In the genomic region with DNA sequence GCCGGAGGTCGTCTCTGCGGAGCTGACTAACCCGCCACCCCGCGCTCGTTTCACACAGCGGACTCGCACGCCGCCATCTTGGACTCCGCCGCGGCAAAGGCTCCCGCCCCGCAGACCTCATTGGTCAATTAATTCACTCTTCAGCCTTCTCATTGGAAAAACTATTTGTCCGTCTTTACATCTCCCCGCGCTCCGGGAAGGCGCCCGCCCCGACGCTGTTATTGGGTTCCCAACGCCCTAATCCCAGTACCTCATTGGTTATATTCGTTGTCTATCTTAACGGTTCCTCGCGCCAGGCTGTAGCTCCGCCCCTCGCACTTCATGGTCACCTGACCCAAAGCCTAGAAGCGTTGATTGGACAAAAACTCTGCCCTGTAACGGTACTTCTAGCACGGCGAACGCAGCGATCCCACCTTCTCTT, we compare ENCODE assay signal across 8 mouse cellular contexts. TPM values are rescaled to one million over a fixed set of nuclear protein-coding genes. Genes with fewer than 3 reads are reported as not detected.
DNase-seq lines count a peak whose midpoint lies in the region; ATAC-seq and TF ChIP-seq lines count a peak whose summit lies in the region.

No protein-coding gene starts in this region.

- DNase-seq in cerebellum, adult 11-12 months, result peak; percentile 99
- peak; percentile 100 for DNase-seq in forebrain, embryonic 14.5 days (ENCODE audit: low spot score)
- peak; percentile 97 to 98 for DNase-seq in heart, postnatal 10 days
- peak; percentile 98 for DNase-seq in large intestine, adult 2 months (ENCODE audit: low read depth, low spot score)
- DNase-seq in liver, postnatal 0 days, result peak; percentile 95
- DNase-seq in testis, postnatal 14 days (ENCODE audit: low spot score), result peak; percentile 98

- H3K4me3 ChIP-seq in ES-Bruce4 (ENCODE audit: low read depth, low read length), result peak overlapping the region; percentile 97
- peak overlapping the region; percentile 96 for H3K4me3 ChIP-seq in forebrain, embryonic 14.5 days (ENCODE audit: low read depth, low read length)
- peak overlapping the region; percentile 90 for H3K4me3 ChIP-seq in liver, postnatal 0 days (ENCODE audit: low read depth, low read length)
- H3K4me3 ChIP-seq in neural tube, embryonic 14.5 days (ENCODE audit: low read depth, low read length), result peak overlapping the region; percentile 90

- peak overlapping the region; percentile 63 for H3K27ac ChIP-seq in ES-Bruce4 (ENCODE audit: insufficient read depth, low read length)
- H3K27ac ChIP-seq in forebrain, embryonic 14.5 days (ENCODE audit: low read depth, low read length), result peak overlapping the region; percentile 94
- peak overlapping the region; percentile 93 for H3K27ac ChIP-seq in liver, postnatal 0 days (ENCODE audit: low read depth)
- peak overlapping the region; percentile 92 for H3K27ac ChIP-seq in neural tube, embryonic 14.5 days (ENCODE audit: low read depth, low read length)

- H3K36me3 ChIP-seq in ES-Bruce4 (ENCODE audit: control insufficient read depth, insufficient read depth, low read length, poor library complexity, severe bottlenecking), result peaks cover 26% of the 10 kb centered on the region
- peaks cover 19% of the 10 kb centered on the region for H3K36me3 ChIP-seq in forebrain, embryonic 14.5 days (ENCODE audit: control insufficient read depth, insufficient read depth, low read length)
- peaks cover 27% of the 10 kb centered on the region for H3K36me3 ChIP-seq in liver, postnatal 0 days (replicated peaks; ENCODE audit: insufficient read depth, low read length)
- H3K36me3 ChIP-seq in neural tube, embryonic 14.5 days (ENCODE audit: control insufficient read depth, insufficient read depth, low read length), result peaks cover 9% of the 10 kb centered on the region; the same call in 1 of the 2 replicates

- H3K4me1 ChIP-seq in ES-Bruce4 (ENCODE audit: control insufficient read depth, insufficient read depth, low read length), result no peaks in the 10 kb centered on the region
- H3K4me1 ChIP-seq in forebrain, embryonic 14.5 days (ENCODE audit: control insufficient read depth, insufficient read depth, low read length), result peaks cover 21% of the 10 kb centered on the region
- H3K4me1 ChIP-seq in liver, postnatal 0 days (ENCODE audit: insufficient read depth), result peaks cover 22% of the 10 kb centered on the region
- peaks cover 23% of the 10 kb centered on the region for H3K4me1 ChIP-seq in neural tube, embryonic 14.5 days (ENCODE audit: control insufficient read depth, insufficient read depth, low read length)

- no peak for TF ChIP-seq CTCF in ES-Bruce4 (IDR thresholded peaks at IDR 0.05; ENCODE audit: low read depth, low read length)
- no peak for TF ChIP-seq CTCF in liver, postnatal 0 days (IDR thresholded peaks at IDR 0.05; ENCODE audit: low read depth)

- 0% methylated on average over 37 of the region's 37 CpGs for WGBS in forebrain, embryonic 14.5 days
- WGBS in large intestine, adult 2 months, result under 1% methylated on average over 37 of the region's 37 CpGs
- under 1% methylated on average over 37 of the region's 37 CpGs for WGBS in liver, postnatal 0 days (ENCODE audit: insufficient replicate concordance)
- under 1% methylated on average over 37 of the region's 37 CpGs for WGBS in neural tube, embryonic 14.5 days

- H3K27me3 ChIP-seq in ES-Bruce4 (ENCODE audit: control insufficient read depth, insufficient read depth, low read length, poor library complexity, severe bottlenecking), result no peaks in the 10 kb centered on the region
- H3K27me3 ChIP-seq in forebrain, embryonic 14.5 days (replicated peaks; ENCODE audit: control insufficient read depth, insufficient read depth, low read length), result no peaks in the 10 kb centered on the region
- H3K27me3 ChIP-seq in liver, postnatal 0 days (ENCODE audit: insufficient read depth, low read length), result no peaks in the 10 kb centered on the region
- no peaks in the 10 kb centered on the region for H3K27me3 ChIP-seq in neural tube, embryonic 14.5 days (ENCODE audit: control insufficient read depth, insufficient read depth, low read length)

- H3K4me2 ChIP-seq in forebrain, embryonic 14.5 days (ENCODE audit: low read length), result peak overlapping the region; percentile 62
- H3K4me2 ChIP-seq in liver, postnatal 0 days (ENCODE audit: low read depth, low read length), result peak overlapping the region; percentile 93
- peak overlapping the region; percentile 11; the same call in 1 of the 2 replicates for H3K4me2 ChIP-seq in neural tube, embryonic 14.5 days (ENCODE audit: low read depth, low read length)

- no peaks in the 10 kb centered on the region for H3K9me3 ChIP-seq in ES-Bruce4 (replicated peaks; ENCODE audit: control insufficient read depth, insufficient read depth, low read length, poor library complexity, severe bottlenecking)
- no peaks in the 10 kb centered on the region for H3K9me3 ChIP-seq in forebrain, embryonic 14.5 days (replicated peaks; ENCODE audit: control insufficient read depth, low read length)
- no peaks in the 10 kb centered on the region for H3K9me3 ChIP-seq in liver, postnatal 0 days (ENCODE audit: low read length)
- H3K9me3 ChIP-seq in neural tube, embryonic 14.5 days (ENCODE audit: control insufficient read depth, low read length), result no peaks in the 10 kb centered on the region

- intact Hi-C loops in heart, postnatal 10 days (cut with DNase I), result loop anchor here (2.0 kb wide), 1 partner anchor 54 kb away; the partner anchor contains the start of gene Lamtor5

- TF ChIP-seq POLR2A in ES-Bruce4 (IDR thresholded peaks at IDR 0.05; ENCODE audit: insufficient read depth, low read length), result peak; percentile 38

- peak; percentile 98 for ATAC-seq in forebrain, embryonic 14.5 days
- peak; percentile 88 for ATAC-seq in liver, postnatal 0 days
- ATAC-seq in neural tube, embryonic 14.5 days (ENCODE audit: low read depth), result peak; percentile 98

- TF ChIP-seq EP300 in ES-Bruce4 (IDR thresholded peaks at IDR 0.05; ENCODE audit: insufficient read depth, low read depth, low read length), result no peak
- TF ChIP-seq EP300 in liver, postnatal 0 days (IDR thresholded peaks at IDR 0.05; ENCODE audit: low read depth), result peak; percentile 58; the same call in 1 of the 2 replicates

- peak overlapping the region; percentile 96 for H3K9ac ChIP-seq in ES-Bruce4 (ENCODE audit: low read depth, poor library complexity, severe bottlenecking)
- H3K9ac ChIP-seq in forebrain, embryonic 14.5 days (ENCODE audit: low read length), result peak overlapping the region; percentile 87
- H3K9ac ChIP-seq in liver, postnatal 0 days (replicated peaks), result peak overlapping the region; percentile 91
- H3K9ac ChIP-seq in neural tube, embryonic 14.5 days (replicated peaks; ENCODE audit: low read depth, low read length), result peak overlapping the region; percentile 77

RNA-seq across cellular contexts. Expression of gene Rbm15, which starts 0.5 kb away (rescaled TPM):
- 51.7 and 53.0 TPM in 2 replicates for polyA plus RNA-seq in ES-Bruce4 (2011; ENCODE audit: insufficient read depth, insufficient read length, low read depth, missing spikeins)
- polyA plus RNA-seq in forebrain, embryonic 14.5 days (2014; fragmentation: Nextera tagmentation; extraction: Ambion mirVana), result 9.1 and 10.2 TPM in 2 replicates
- total RNA-seq in heart, postnatal 10 days (2021), result 10 to 100 TPM; 25.8 to 29.3 TPM
- polyA plus RNA-seq in large intestine, adult 2 months (2012; rRNA removed), result 4.3 and 6.9 TPM in 2 replicates
- 6.5 and 6.7 TPM in 2 replicates for polyA plus RNA-seq in liver, postnatal 0 days (2015; fragmentation: Nextera tagmentation; extraction: Ambion mirVana)
- polyA plus RNA-seq in neural tube, embryonic 14.5 days (2014; fragmentation: Nextera tagmentation; extraction: Ambion mirVana), result 7.8 and 9.0 TPM in 2 replicates

RNA-seq across cellular contexts. Expression of gene Slc16a4, which starts 41.9 kb away (rescaled TPM):
- polyA plus RNA-seq in ES-Bruce4 (2011; ENCODE audit: insufficient read depth, insufficient read length, low read depth, missing spikeins), result 0.64 and 0.88 TPM in 2 replicates
- 2.2 and 2.6 TPM in 2 replicates for polyA plus RNA-seq in forebrain, embryonic 14.5 days (2014; fragmentation: Nextera tagmentation; extraction: Ambion mirVana)
- under 1 TPM; 0.45 to 0.48 TPM for total RNA-seq in heart, postnatal 10 days (2021)
- polyA plus RNA-seq in large intestine, adult 2 months (2012; rRNA removed), result 0.05 and 0.19 TPM in 2 replicates
- polyA plus RNA-seq in liver, postnatal 0 days (2015; fragmentation: Nextera tagmentation; extraction: Ambion mirVana), result 0.14 and 0.27 TPM in 2 replicates
- 1.9 and 2.6 TPM in 2 replicates for polyA plus RNA-seq in neural tube, embryonic 14.5 days (2014; fragmentation: Nextera tagmentation; extraction: Ambion mirVana)

RNA-seq across cellular contexts. Expression of gene Lamtor5, which starts 54.3 kb away (rescaled TPM):
- polyA plus RNA-seq in ES-Bruce4 (2011; ENCODE audit: insufficient read depth, insufficient read length, low read depth, missing spikeins), result 67.6 and 78.6 TPM in 2 replicates
- 242 and 292 TPM in 2 replicates for polyA plus RNA-seq in forebrain, embryonic 14.5 days (2014; fragmentation: Nextera tagmentation; extraction: Ambion mirVana)
- total RNA-seq in heart, postnatal 10 days (2021), result 10 to 100 TPM; 74.0 to 74.6 TPM
- polyA plus RNA-seq in large intestine, adult 2 months (2012; rRNA removed), result 117 and 129 TPM in 2 replicates
- 94.0 and 99.8 TPM in 2 replicates for polyA plus RNA-seq in liver, postnatal 0 days (2015; fragmentation: Nextera tagmentation; extraction: Ambion mirVana)
- polyA plus RNA-seq in neural tube, embryonic 14.5 days (2014; fragmentation: Nextera tagmentation; extraction: Ambion mirVana), result 200 and 204 TPM in 2 replicates

Comparison
In these comparisons a context has a peak if more than half of its experiments do, and no peak if none do; other contexts are left out.
1. Peak in every context shown above with its lines: DNase-seq, ATAC-seq, H3K4me3 ChIP-seq and H3K27ac ChIP-seq.
2. H3K4me2 ChIP-seq: peak in every context shown above with its lines; median percentile 93 in liver, postnatal 0 days; 62 in forebrain, embryonic 14.5 days; 11 in neural tube, embryonic 14.5 days.